Mouse (Mus musculus) heart, embryonic 11.5 days (tissue): ENCODE data around the gene Gm49340. TPM values are rescaled to one million over a fixed set of nuclear protein-coding genes. Genes with fewer than 3 reads are reported as not detected.

ENCODE experiments used
- ATAC-seq: fragments of 200-750 bp; cut with Nextera tagmentation; replicated peaks from 2 replicates; pipeline ENCODE4 v1.8.0; 2017; ENCODE audit warnings: moderate library complexity; ENCODE audit not compliant: insufficient number of reproducible peaks, low FRiP score, low TSS enrichment
- H3K27ac ChIP-seq: fragments of 300-500 bp; sonication (generic); 2 replicates; pipeline ENCODE4 v1.5.1; 2014; ENCODE audit warnings: mild to moderate bottlenecking, low read depth, low read length
- H3K27me3 ChIP-seq: fragments of 300-500 bp; sonication (generic); 2 replicates; pipeline ENCODE4 v1.6.1; 2014; ENCODE audit warnings: mild to moderate bottlenecking, low read length, mixed read lengths; ENCODE audit not compliant: control insufficient read depth, insufficient read depth
- H3K36me3 ChIP-seq: fragments of 300-500 bp; sonication (generic); 2 replicates; pipeline ENCODE4 v1.6.1; 2014; ENCODE audit warnings: mild to moderate bottlenecking, low read length, moderate library complexity, mixed read lengths; ENCODE audit not compliant: control insufficient read depth, insufficient read depth
- H3K4me1 ChIP-seq: fragments of 300-500 bp; sonication (generic); 2 replicates; pipeline ENCODE4 v1.6.1; 2014; ENCODE audit warnings: low read length; ENCODE audit not compliant: control insufficient read depth, insufficient read depth
- H3K4me2 ChIP-seq: fragments of 300-500 bp; sonication (generic); 2 replicates; pipeline ENCODE4 v1.6.1; 2014; ENCODE audit warnings: mild to moderate bottlenecking, moderate library complexity
- H3K4me3 ChIP-seq: fragments of 300-500 bp; sonication (generic); 2 replicates; pipeline ENCODE4 v1.5.1; 2014; ENCODE audit warnings: low read depth, low read length
- H3K9ac ChIP-seq: fragments of 300-500 bp; sonication (generic); 2 replicates; pipeline ENCODE4 v1.6.1; 2014; ENCODE audit warnings: mild to moderate bottlenecking, low read depth, low read length, moderate library complexity
- H3K9me3 ChIP-seq: fragments of 300-500 bp; sonication (generic); replicated peaks from 2 replicates; pipeline ENCODE4 v1.6.1; 2016; ENCODE audit warnings: low read length; ENCODE audit not compliant: control insufficient read depth
- WGBS: fragments of 180-500 bp; shearing (Covaris S2); extraction: QIAGEN DNeasy Blood & Tissue Kit; methylation state at CpG from one replicate; pipeline ENCODE4 v1.1.7; 2014; ENCODE audit not compliant: insufficient replicate concordance; 5-methylcytosine and 5-hydroxymethylcytosine counted together
- polyA plus RNA-seq: library from polyadenylated mRNA; unstranded; fragments of >200 nt; fragmentation: Nextera tagmentation; extraction: Ambion mirVana; gene quantifications from 2 replicates; pipeline ENCODE4 v1.2.1, GENCODE M21; 2014

Gm49340 gene
- polyA plus RNA-seq, 1 experiment from 2014 or later, result not detected

GRCm38 (mm10) chr11:73395374-73395773 is 65.8 kb downstream of the Gm49340 start:
- Histone ChIP-seq H3K27me3 (no peaks in the 10 kb centered on the region), H3K4me2 (no peak overlapping the region), H3K27ac (no peak overlapping the region), H3K9ac (no peak overlapping the region), H3K9me3 (no peaks in the 10 kb centered on the region), H3K4me3 (no peak overlapping the region), H3K4me1 (no peaks in the 10 kb centered on the region), H3K36me3 (no peaks in the 10 kb centered on the region)
- WGBS, result 67% methylated on average over 4 of the region's 4 CpGs
- no peak for ATAC-seq

DNA sequence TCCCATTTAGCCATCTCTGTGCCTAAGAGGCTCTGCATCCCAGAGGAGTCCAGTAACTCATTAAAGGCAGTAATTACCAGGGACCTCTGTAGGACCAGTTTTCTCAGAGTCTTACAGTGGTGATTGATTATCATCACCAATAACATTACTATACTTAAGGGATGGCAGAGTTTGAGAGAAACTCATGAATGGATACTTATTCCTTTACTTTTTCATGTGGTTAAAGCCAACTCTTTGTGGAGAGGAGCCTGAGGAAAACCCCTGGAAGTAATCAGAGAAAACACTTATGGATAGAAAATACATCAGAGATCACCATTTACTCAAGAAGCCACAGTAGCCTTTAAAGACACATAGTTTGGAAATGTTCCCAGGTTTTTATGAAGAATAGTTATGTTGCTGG is 70.0 kb downstream of the Gm49340 start, which contains the start of gene Olfr1:
Gene Olfr1 (minus strand): TSS at position 101 of the 400 bp plus-strand sequence.
- Histone ChIP-seq H3K27me3 (no peaks in the 10 kb centered on the region), H3K9me3 (no peaks in the 10 kb centered on the region), H3K36me3 (no peaks in the 10 kb centered on the region), H3K4me1 (no peaks in the 10 kb centered on the region), H3K9ac (no peak within 1 kb of the TSS), H3K4me3 (no peak within 1 kb of the TSS), H3K27ac (no peak within 1 kb of the TSS), H3K4me2 (no peak within 1 kb of the TSS)
- ATAC-seq, result no peak

Other genes starting within 250 kb of the Gm49340 start
- gene Itgae, start 239.2 kb upstream of the Gm49340 start, polyA plus RNA-seq, result 0.31 and 0.34 TPM in 2 replicates
- 11.2 and 12.0 TPM in 2 replicates for gene Haspin, start 191.4 kb upstream of the Gm49340 start, polyA plus RNA-seq
- 0.65 and 0.97 TPM in 2 replicates for gene P2rx5, start 169.3 kb upstream of the Gm49340 start, polyA plus RNA-seq
- 94.3 and 112 TPM in 2 replicates for gene Emc6, start 152.7 kb upstream of the Gm49340 start, polyA plus RNA-seq
- gene Tax1bp3, start 152.7 kb upstream of the Gm49340 start, polyA plus RNA-seq, result 264 and 272 TPM in 2 replicates
- 12.7 and 14.9 TPM in 2 replicates for gene Ctns, start 130.7 kb upstream of the Gm49340 start, polyA plus RNA-seq
- 0.31 and 0.94 TPM in 2 replicates for gene Shpk, start 130.3 kb upstream of the Gm49340 start, polyA plus RNA-seq
- 0.16 TPM in 1 of 2 replicates, not detected in the other for gene Trpv1, start 95.4 kb upstream of the Gm49340 start, polyA plus RNA-seq
- 0.03 TPM in 2 replicates for gene Trpv3, start 62.4 kb upstream of the Gm49340 start, polyA plus RNA-seq
- gene Aspa, start 145 bp upstream of the Gm49340 start, polyA plus RNA-seq, result 0.19 TPM in 1 of 2 replicates, not detected in the other
- not detected in 2 replicates for gene Spata22, start within 50 bp of the Gm49340 start, polyA plus RNA-seq
- gene Olfr20, start 21.0 kb downstream of the Gm49340 start, polyA plus RNA-seq, result not detected in 2 replicates
- not detected in 2 replicates for gene Olfr376, start 41.5 kb downstream of the Gm49340 start, polyA plus RNA-seq
- gene Olfr1, start 69.9 kb downstream of the Gm49340 start, polyA plus RNA-seq, result not detected in 2 replicates
- not detected in 2 replicates for gene Olfr378, start 98.7 kb downstream of the Gm49340 start, polyA plus RNA-seq
- not detected in 2 replicates for gene Olfr380, start 127.8 kb downstream of the Gm49340 start, polyA plus RNA-seq
- gene Olfr381, start 161.9 kb downstream of the Gm49340 start, polyA plus RNA-seq, result not detected in 2 replicates
- gene Olfr382, start 187.5 kb downstream of the Gm49340 start, polyA plus RNA-seq, result not detected in 2 replicates